Mouse (Mus musculus) bone marrow, adult 2 months (tissue): Measurements from ENCODE around the gene Fyn.

Experiments used
- CTCF ChIP-seq: fragments of 200-500 bp; IDR thresholded peaks from 2 replicates; pipeline ENCODE4 v1.5.1; 2011; ENCODE audit warnings: low read length, control low read depth; ENCODE audit not compliant: control insufficient read depth, insufficient read depth
- POLR2A ChIP-seq: fragments of 200-500 bp; IDR thresholded peaks from 2 replicates; pipeline ENCODE4 v1.6.1; 2011; ENCODE audit warnings: low read depth, mild to moderate bottlenecking, control low read depth, low read length, borderline replicate concordance; ENCODE audit not compliant: control insufficient read depth

GRCm38 (mm10) chr10:39509937-39510336 lies 141.3 kb downstream of the Fyn start:
- TF ChIP-seq POLR2A (no peak), CTCF (no peak)
